Mouse (Mus musculus) layer of hippocampus, adult 8-10 months (tissue): ENCODE results near the gene Vps8. TPM values are rescaled to one million over a fixed set of nuclear protein-coding genes. Genes with fewer than 3 reads are reported as not detected.

Experiments
- DNase-seq, 2 experiments: peaks; one replicate each; pipeline ENCODE4 v3.0.0; 2022; ENCODE audit warnings: low spot score in 2 of 2
- total RNA-seq, 4 experiments: library from RNA; stranded (reverse); gene quantifications; 2 replicates each; pipeline ENCODE4 v1.2.4; 2022

Gene Vps8
- total RNA-seq, 4 experiments from 2014 or later: 47.6 to 58.3 (median 51.8) TPM

GRCm38 (mm10) chr16:21547446-21547845 is 124.5 kb downstream of the Vps8 start:
- no peak for DNase-seq

- no peak for DNase-seq
These were observed 126.8 kb downstream of the Vps8 start for GRCm38 (mm10) chr16:21549751-21550150.

GRCm38 (mm10) chr16:21550453-21550852 is 127.5 kb downstream of the Vps8 start:
- no peak for DNase-seq

DNA sequence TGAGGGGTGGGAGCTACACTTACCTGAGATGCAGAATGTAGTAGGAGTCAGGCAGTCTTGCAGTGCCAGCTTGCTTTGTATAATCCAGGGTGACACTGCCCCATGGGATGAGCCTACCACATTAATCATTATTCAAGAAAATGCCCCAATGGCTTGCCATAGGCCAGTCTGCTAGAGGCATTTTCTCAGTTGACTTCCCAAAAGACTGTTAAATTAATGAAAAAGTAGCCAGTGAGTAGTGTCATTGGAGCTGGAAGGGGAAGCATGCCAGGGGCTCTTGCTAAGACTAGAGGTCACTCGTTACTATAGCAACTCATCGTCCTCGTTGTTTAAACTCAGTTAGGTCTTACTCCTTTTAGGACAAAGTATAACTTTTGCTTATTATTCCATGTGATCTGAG is 130.6 kb downstream of the Vps8 start:
- no peak for DNase-seq

DNA sequence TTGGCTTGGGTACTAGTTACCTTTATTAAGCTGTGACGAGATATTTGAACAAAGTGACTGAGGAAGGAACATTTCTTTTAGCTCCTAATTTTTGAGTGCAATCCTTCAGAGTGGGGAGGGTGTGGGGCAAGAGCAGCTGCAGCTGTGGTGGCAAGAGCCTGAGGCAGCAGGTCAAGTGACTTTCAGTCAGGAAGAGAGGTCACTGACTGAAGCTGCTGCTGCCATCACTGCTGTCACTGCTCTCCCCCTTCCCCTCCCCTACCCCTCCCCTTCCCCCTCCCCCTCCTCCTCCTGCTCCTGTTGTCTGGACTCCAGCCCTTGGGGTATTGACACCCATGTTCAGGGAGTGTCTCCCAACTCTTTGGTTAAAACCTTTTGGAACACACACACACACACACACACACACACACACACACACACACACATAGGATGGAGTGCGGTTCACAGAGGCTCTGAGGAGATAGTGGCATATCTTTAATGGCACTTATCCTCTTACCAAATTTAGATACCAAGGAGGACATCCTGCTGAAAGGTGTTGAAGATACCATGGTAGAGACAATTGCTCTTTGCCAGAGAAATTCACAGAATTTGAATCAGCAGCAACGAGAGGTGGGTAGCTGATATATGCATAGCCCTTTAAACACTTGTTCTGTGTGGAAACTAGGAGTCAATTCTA is 139.8 kb downstream of the Vps8 start:
- DNase-seq: no peak

GRCm38 (mm10) chr16:21563322-21563721 is 140.4 kb downstream of the Vps8 start:
- DNase-seq: no peak

GRCm38 (mm10) chr16:21567093-21567492 is 144.2 kb downstream of the Vps8 start:
- no peak for DNase-seq

- no peak for DNase-seq
These were observed 147.0 kb downstream of the Vps8 start for GRCm38 (mm10) chr16:21569952-21570351.

- DNase-seq: no peak
These were observed 147.9 kb downstream of the Vps8 start for GRCm38 (mm10) chr16:21570786-21571185.

DNA sequence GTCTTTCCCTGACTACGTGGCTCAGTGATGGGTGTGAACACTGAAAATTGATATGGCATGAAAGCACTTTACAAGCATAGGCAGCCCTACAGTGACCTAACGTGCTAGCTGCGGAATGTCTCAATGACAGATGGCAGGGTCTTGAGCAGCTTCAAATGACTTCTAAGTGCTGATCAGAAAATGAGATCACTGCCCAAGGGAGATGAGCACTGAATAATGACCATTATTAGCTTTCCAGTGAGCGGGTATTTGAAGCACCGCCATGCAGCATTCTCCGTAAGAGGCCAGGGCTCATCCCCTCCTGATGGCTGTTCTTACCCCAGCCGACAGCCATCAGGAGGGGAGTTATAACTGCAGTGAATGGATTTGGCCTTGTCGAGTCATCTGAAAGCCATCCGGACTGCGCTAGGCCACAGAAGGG is 153.1 kb downstream of the Vps8 start:
- DNase-seq: no peak

DNA sequence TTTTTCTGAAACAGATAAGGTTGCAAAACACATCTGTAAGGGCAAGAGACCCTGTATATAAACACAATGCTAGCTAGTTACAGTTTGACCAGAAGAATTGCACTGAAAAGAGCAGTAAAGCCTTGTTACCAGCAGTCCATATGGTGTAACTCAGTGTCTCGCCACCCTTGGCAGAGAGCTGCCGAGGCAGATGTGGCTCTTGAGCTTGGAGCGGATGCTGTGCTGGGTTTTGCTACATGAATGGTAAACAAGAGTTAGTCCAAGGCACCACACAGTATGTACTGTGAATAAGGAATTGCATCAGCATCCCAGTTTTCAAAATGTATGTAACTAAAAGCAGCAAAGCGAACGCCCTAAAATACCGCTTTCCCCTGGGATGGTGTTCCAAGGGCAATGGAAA is 166.2 kb downstream of the Vps8 start:
- DNase-seq: no peak

DNA sequence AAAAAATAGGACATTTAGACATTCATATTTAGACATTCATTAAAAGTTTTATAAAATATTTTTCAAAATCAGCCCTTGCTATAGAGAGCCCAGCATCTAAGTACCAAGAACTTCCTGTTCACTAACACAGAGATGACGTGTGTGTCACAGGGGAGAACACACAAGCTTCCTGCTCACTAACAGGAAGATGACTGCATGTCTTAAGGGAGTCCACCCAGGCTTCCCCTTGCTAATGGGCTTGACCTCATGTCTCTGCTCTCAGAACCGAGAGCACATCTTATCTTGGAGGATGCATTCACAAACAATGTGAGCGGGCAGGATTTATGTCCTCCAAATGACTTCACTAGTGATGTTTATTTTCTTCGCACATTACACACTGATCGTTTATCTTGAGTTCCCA is 167.9 kb downstream of the Vps8 start:
- DNase-seq: no peak

DNA sequence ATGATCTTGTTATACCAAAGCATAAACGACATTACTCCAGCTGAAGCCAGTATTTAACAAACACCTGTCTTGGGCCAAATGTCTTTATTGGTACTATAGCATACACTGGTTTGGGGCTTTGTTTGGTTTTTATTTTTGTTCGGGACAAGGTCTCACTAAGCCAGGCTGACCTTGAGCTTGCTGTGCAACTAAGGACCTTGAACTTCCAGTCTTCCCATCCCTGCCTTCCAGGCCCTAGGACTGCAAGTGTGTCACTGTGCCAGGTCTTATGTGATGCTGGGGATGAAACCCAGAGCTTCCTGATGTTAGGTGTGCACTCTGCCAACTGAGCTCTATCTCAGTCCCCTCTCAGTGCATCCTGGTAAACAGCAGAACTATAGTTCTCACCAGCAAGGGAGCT is 168.6 kb downstream of the Vps8 start:
- DNase-seq: no peak

DNA sequence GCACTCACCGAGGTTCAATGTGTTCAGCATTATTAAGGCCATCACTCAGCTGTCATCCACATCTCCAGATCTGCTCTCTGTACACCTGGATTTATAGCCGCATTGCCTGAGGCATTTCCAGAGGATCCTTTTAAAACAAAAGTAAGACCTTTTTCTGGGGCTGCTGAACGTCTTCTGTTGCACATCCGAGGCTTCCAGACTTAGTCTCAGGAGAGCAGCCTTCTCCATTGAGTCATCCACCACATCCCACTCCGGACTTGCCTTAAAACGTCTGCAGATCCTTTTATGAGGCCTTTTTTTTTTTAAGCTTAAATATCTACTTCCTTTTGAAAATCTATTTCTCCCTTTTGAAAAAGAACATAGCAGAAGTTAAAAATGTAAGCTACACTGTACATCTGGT is 172.6 kb downstream of the Vps8 start:
- no peak for DNase-seq

GRCm38 (mm10) chr16:21604354-21604753 is 181.4 kb downstream of the Vps8 start:
- DNase-seq: no peak

GRCm38 (mm10) chr16:21606249-21607020 is 183.5 kb downstream of the Vps8 start:
- DNase-seq: no peak

DNA sequence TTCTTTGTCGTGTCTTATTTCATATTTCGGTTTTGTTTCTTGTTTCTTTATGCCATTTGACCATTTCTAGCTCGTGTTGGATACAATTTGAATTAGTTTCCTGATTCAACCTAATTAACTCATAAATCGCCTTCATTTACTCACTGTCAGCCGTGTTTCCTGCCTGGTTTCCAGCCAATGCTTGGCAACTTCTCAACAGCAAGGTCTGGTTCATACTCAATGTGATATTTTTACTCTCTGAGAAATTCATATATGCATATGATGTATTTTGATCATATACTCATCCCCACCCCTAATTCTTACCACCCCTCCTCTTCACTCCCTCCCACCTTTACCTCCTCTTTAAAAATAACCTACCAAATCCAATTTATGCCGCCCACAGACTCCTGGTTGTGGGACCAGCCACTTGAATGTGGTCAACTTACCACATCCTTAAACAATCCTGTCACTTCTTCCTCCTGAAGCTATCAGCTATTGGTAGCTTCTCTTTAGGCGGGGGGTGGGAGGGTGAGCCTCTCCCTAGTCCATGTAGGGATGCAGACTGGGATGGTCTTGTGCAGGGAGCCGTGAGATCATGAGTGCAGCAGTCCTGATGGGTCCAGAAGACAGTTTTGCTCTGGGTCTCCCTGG is 184.2 kb downstream of the Vps8 start:
- no peak for DNase-seq

- no peak for DNase-seq
These were observed 184.7 kb downstream of the Vps8 start for GRCm38 (mm10) chr16:21607651-21608040.

DNA sequence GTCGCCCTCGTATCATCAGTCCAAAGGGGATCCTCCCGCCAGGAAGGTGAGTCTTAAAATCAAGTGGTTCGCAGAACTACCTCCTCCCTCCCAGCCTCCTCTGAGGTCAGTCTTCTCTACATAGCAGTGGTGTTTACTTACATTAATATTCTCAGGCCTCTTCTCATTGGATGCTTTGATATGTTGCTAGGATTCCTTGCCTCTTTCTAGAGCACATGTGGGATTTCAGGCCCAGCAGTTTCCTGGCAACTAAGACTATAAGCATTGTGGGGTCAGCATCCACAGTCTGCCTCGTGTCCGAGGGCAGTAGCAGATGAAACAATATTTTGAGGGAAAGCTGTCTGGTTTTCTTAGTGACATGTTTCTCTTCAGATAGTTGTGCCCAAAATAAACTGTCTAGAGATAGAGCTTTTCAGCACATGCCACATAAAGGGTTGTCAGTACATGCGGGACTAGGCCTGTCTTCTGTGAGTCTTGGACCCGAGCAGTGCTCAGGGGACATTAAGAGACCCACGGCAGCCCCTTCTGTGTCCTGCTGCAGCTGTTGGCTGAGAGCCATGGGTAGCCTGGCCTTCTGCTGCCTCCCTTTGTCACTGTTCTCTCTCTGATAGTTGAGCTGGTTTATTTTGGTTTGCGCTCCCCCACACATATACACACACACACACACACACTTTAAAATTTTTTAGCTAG is 185.4 kb downstream of the Vps8 start:
- no peak for DNase-seq

DNA sequence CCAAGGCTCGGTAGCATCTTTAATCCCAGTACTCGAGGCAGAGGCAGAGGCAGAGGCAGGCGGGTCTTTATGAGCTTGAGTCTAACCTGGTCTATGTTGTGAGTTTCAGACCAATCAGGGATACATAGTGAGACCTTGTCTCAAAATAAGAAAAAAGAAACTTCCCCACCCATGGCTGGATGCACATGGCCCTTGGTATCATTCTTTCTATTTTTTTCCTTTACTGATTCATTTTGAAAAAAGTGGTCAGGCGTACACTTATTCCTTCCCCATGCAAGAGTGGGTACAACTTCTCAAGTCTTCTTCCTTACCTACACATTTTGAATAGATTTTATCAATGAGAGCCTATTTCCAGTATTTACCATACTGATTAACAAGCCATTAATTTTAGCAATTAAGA is 187.6 kb downstream of the Vps8 start:
- DNase-seq: no peak

- DNase-seq: no peak
These were observed 192.9 kb downstream of the Vps8 start for GRCm38 (mm10) chr16:21615802-21616201.

DNA sequence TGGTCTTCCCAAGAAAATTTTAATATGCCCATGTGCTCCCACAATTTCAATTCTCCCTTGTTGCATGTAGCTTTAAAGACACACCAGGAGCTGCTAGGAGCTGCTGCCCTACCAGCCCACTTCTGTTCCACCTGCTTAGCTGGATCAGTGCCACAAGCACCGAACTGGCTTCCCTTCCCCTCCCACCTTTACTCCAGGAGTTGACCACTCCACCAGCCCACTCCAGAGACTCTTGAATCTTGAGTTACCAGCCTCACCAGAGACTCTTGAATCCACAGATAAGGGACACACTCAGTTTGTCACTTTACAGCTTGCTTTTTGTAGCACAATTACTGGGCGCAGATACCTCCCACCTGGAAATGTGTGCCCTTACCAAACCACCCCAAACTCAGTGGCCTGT is 197.7 kb downstream of the Vps8 start:
- no peak for DNase-seq
